Mouse (Mus musculus) embryonic fibroblast, embryonic 13.5 days (primary cell): ENCODE data around the gene Chil1.

ENCODE experiments used
- CTCF ChIP-seq: IDR thresholded peaks from 2 replicates; pipeline ENCODE4 v1.5.1; 2011; ENCODE audit warnings: mild to moderate bottlenecking, control low read depth, low read length, moderate library complexity, borderline replicate concordance; ENCODE audit not compliant: insufficient read depth
- POLR2A ChIP-seq: IDR thresholded peaks from 2 replicates; pipeline ENCODE4 v1.6.1; 2011; ENCODE audit warnings: low read depth, mild to moderate bottlenecking, control low read depth, low read length, moderate library complexity

GRCm38 (mm10) chr1:134193126-134193525, 11.2 kb downstream of the Chil1 start, which contains the start of gene Mybph:
- no peak for TF ChIP-seq POLR2A
- no peak for TF ChIP-seq CTCF
